Mouse (Mus musculus) ES-E14 (cell line): Measurements from ENCODE around the gene Atl1. TPM values are rescaled to one million over a fixed set of nuclear protein-coding genes. Genes with fewer than 3 reads are reported as not detected.

Experiments used
- DNase-seq: peaks from one replicate; pipeline ENCODE4 v3.0.0-alpha.2; 2013; ENCODE audit warnings: low read depth, low spot score
- H3K27ac ChIP-seq: 2 replicates; pipeline ENCODE4 v1.5.1; 2012; ENCODE audit warnings: low read depth, mild to moderate bottlenecking, low read length, moderate library complexity, mixed read lengths; ENCODE audit not compliant: poor library complexity, insufficient read depth, severe bottlenecking
- H3K36me3 ChIP-seq: 2 replicates; pipeline ENCODE4 v1.6.1; 2012; ENCODE audit warnings: mild to moderate bottlenecking, low read length, moderate library complexity, mixed read lengths; ENCODE audit not compliant: control insufficient read depth, poor library complexity, insufficient read depth, severe bottlenecking
- H3K4me1 ChIP-seq, 2 experiments: fragments of 150-350 bp in 1 of 2; sonication (generic) in 1 of 2; 2 replicates each; pipeline ENCODE4 v1.6.1; 2012; ENCODE audit warnings: low read length in 2 of 2, mild to moderate bottlenecking in 1 of 2, mixed read lengths in 1 of 2; ENCODE audit not compliant: control insufficient read depth in 2 of 2, insufficient read depth in 2 of 2, poor library complexity in 1 of 2
- H3K4me3 ChIP-seq, 2 experiments: fragments of 150-350 bp in 1 of 2; sonication (generic) in 1 of 2; 2 replicates each; pipeline ENCODE4 v1.5.1; 2012; ENCODE audit warnings: low read length in 2 of 2, low read depth in 1 of 2, mild to moderate bottlenecking in 1 of 2, mixed read lengths in 1 of 2; ENCODE audit not compliant: insufficient read depth in 1 of 2, poor library complexity in 1 of 2, severe bottlenecking in 1 of 2
- H3K9ac ChIP-seq: 2 replicates; pipeline ENCODE4 v1.6.1; 2012; ENCODE audit warnings: low read depth, mild to moderate bottlenecking, low read length, mixed read lengths; ENCODE audit not compliant: poor library complexity, insufficient read depth, severe bottlenecking
- H3K9me3 ChIP-seq: fragments of 150-350 bp; sonication (generic); 2 replicates; pipeline ENCODE4 v1.6.1; 2012; ENCODE audit warnings: low read depth, mild to moderate bottlenecking, low read length; ENCODE audit not compliant: control insufficient read depth, insufficient read depth
- CHD2 ChIP-seq: IDR thresholded peaks from 2 replicates; pipeline ENCODE4 v1.6.1; 2014; ENCODE audit warnings: mild to moderate bottlenecking, low read depth, low read length, inconsistent platforms
- HCFC1 ChIP-seq: IDR thresholded peaks from 2 replicates; pipeline ENCODE4 v1.6.1; 2012; ENCODE audit warnings: low read length, inconsistent platforms, borderline replicate concordance; ENCODE audit not compliant: insufficient read depth
- MAFK ChIP-seq: IDR thresholded peaks from 2 replicates; pipeline ENCODE4 v1.6.1; 2014; ENCODE audit warnings: mild to moderate bottlenecking, low read depth, low read length, inconsistent platforms; ENCODE audit not compliant: insufficient read depth
- ZC3H11A ChIP-seq: IDR thresholded peaks from 2 replicates; pipeline ENCODE4 v1.6.1; 2012; ENCODE audit warnings: low read depth, mild to moderate bottlenecking, inconsistent platforms, low read length, borderline replicate concordance
- ZNF384 ChIP-seq: IDR thresholded peaks from 2 replicates; pipeline ENCODE4 v1.6.1; 2012; ENCODE audit warnings: low read depth, low read length, inconsistent platforms
- in situ Hi-C, 2 experiments: fragments of 600-800 bp; cut with MboI; formaldehyde crosslinking; loops; one replicate each; pipeline ENCODE4 v1.15.1; 2025; ENCODE audit warnings: low sequenced_read_pairs in 2 of 2, inconsistent platforms in 1 of 2; ENCODE audit not compliant: unreplicated experiment in 2 of 2
- total RNA-seq: library from RNA; depleted of rRNA; stranded (reverse); fragments of 300-350 nt; gene quantifications from 2 replicates; pipeline ENCODE4 v1.2.3, GENCODE M21; 2012

The Atl1 gene
- total RNA-seq, 1 experiment: 2.5 TPM

- DNase-seq: no peak
- in situ Hi-C loops: no loop called here
- Histone ChIP-seq H3K27ac (no peak overlapping the region), H3K4me1 (peaks cover 5 to 6% of the 10 kb centered on the region in 2 experiments; a peak in 2 of 4 replicates), H3K9ac (no peak overlapping the region), H3K36me3 (no peaks in the 10 kb centered on the region), H3K4me3 (peak overlapping the region in 1 of 2 experiments; percentile 94; a peak in 1 of 4 replicates), H3K9me3 (no peaks in the 10 kb centered on the region)
- TF ChIP-seq MAFK (no peak), CHD2 (no peak), ZNF384 (no peak), ZC3H11A (no peak), HCFC1 (no peak)
These were observed 1.5 kb downstream of the Atl1 start for GRCm38 (mm10) chr12:69893927-69894326.

DNA sequence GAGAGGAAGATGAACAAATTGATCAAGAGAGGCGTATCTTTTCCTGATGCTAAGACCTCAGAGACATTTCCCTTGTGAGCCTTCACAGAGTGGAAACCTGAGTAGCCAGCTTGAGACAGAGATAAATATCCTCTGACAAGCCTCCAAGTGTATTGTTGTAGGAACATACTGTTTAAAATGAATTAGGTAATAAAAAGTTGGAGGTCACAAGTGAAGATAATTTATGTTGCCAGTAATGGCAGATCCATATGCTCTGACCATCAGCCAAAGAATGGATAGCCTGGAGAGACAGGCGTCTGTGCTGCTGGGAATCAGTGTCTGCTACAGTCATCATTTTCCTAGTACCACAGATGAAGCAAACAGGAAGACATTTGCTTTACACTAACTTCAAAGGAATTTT lies 2.6 kb downstream of the Atl1 start:
- Histone ChIP-seq H3K9me3 (no peaks in the 10 kb centered on the region), H3K27ac (no peak overlapping the region), H3K36me3 (no peaks in the 10 kb centered on the region), H3K4me1 (peaks cover 3 to 5% of the 10 kb centered on the region in 2 experiments; a peak in 2 of 4 replicates), H3K9ac (no peak overlapping the region), H3K4me3 (no peak overlapping the region)
- DNase-seq: no peak
- in situ Hi-C loops: no loop called here
- TF ChIP-seq ZC3H11A (no peak), CHD2 (no peak), ZNF384 (no peak), MAFK (no peak), HCFC1 (no peak)

DNA sequence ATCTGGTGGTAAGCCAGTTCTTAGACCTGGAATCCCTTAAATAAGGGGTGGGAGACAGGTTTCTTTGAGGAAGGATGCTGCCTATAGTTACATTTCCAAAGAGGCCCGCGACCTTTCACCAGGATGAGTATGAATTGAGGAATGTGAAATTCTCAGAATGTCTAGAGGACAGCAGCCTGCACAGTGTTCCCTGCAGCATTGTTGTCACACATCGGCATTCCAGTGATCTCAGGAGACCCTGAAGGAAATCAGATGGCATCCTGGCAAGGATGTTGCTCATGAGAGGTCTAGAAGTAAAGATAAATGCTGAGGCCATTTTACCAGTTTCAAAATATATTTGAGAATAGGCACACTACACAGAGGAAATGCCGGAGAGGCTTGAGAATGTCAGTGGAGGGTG lies 5.7 kb downstream of the Atl1 start:
- no peaks in the 10 kb centered on the region for H3K4me1 ChIP-seq
- H3K9me3 ChIP-seq: no peaks in the 10 kb centered on the region
- DNase-seq: no peak
- TF ChIP-seq HCFC1 (no peak), ZNF384 (no peak), MAFK (no peak), CHD2 (no peak), ZC3H11A (no peak)
- H3K27ac ChIP-seq: no peak overlapping the region
- H3K9ac ChIP-seq: no peak overlapping the region
- in situ Hi-C loops: no loop called here
- H3K36me3 ChIP-seq: no peaks in the 10 kb centered on the region
- no peak overlapping the region for H3K4me3 ChIP-seq

GRCm38 (mm10) chr12:69904991-69905390 lies 12.6 kb downstream of the Atl1 start:
- no peak for DNase-seq
- H3K27ac ChIP-seq: no peak overlapping the region
- no peak overlapping the region for H3K4me3 ChIP-seq
- no peak overlapping the region for H3K9ac ChIP-seq
- no peak for TF ChIP-seq MAFK
- no peak for TF ChIP-seq ZC3H11A
- no peak for TF ChIP-seq ZNF384
- no peak for TF ChIP-seq CHD2
- no peak for TF ChIP-seq HCFC1
- H3K36me3 ChIP-seq: no peaks in the 10 kb centered on the region
- no peaks in the 10 kb centered on the region for H3K9me3 ChIP-seq
- H3K4me1 ChIP-seq: peaks cover 2 to 3% of the 10 kb centered on the region in 2 experiments; a peak in 3 of 4 replicates
- in situ Hi-C loops: no loop called here
